18 mouse cellular contexts compared by ENCODE assay signal in genomic region chr12:83924332-83924731, GRCm38 (mm10). TPM values are rescaled to one million over a fixed set of nuclear protein-coding genes. Genes with fewer than 3 reads are reported as not detected.
DNase-seq lines count a peak whose midpoint lies in the region; ATAC-seq and TF ChIP-seq lines count a peak whose summit lies in the region.
"Had no signal": no experiment of that assay in that cellular context is flagged by ENCODE, and none has a peak within 500 bp of the region (broad histone marks: within the 10 kb centered on the region; RNA-seq: fewer than 3 reads in every experiment).

No protein-coding gene starts in this region.

- no peaks in the 10 kb centered on the region for H3K36me3 ChIP-seq in heart, embryonic 15.5 days
- no peaks in the 10 kb centered on the region for H3K36me3 ChIP-seq in liver, embryonic 11.5 days (ENCODE audit: control insufficient read depth, insufficient read depth, low read length)
- H3K36me3 ChIP-seq in small intestine, adult 2 months (ENCODE audit: control insufficient read depth, insufficient read depth, low read length), result no peaks in the 10 kb centered on the region
- H3K36me3 ChIP-seq: embryonic facial prominence, embryonic 13.5 days; limb, embryonic 15.5 days; neural tube, embryonic 15.5 days had no signal

- H3K9me3 ChIP-seq in heart, embryonic 15.5 days (replicated peaks), result no peaks in the 10 kb centered on the region
- H3K9me3 ChIP-seq in liver, embryonic 11.5 days (ENCODE audit: control insufficient read depth, low read length), result no peaks in the 10 kb centered on the region
- H3K9me3 ChIP-seq: embryonic facial prominence, embryonic 13.5 days; limb, embryonic 15.5 days; neural tube, embryonic 15.5 days had no signal

- no peak for ATAC-seq in heart, embryonic 15.5 days (replicated peaks; ENCODE audit: insufficient number of reproducible peaks, insufficient read depth, low FRiP score, low read depth)
- no peak for ATAC-seq in liver, embryonic 11.5 days (replicated peaks; ENCODE audit: low FRiP score)
- ATAC-seq: inflammation-experienced regulatory T-cells, adult 6 months had no signal

- H3K27me3 ChIP-seq in heart, embryonic 15.5 days, result no peaks in the 10 kb centered on the region
- no peaks in the 10 kb centered on the region for H3K27me3 ChIP-seq in liver, embryonic 11.5 days (replicated peaks; ENCODE audit: control insufficient read depth, insufficient read depth, low read length)
- H3K27me3 ChIP-seq in small intestine, adult 2 months (ENCODE audit: control insufficient read depth, insufficient read depth, low read length), result no peaks in the 10 kb centered on the region
- H3K27me3 ChIP-seq: embryonic facial prominence, embryonic 13.5 days; limb, embryonic 15.5 days; neural tube, embryonic 15.5 days had no signal

- no peak for TF ChIP-seq CTCF in small intestine, adult 2 months (IDR thresholded peaks at IDR 0.05; ENCODE audit: extremely low read depth, insufficient read length, insufficient replicate concordance, low read depth, low read length)

- H3K4me2 ChIP-seq in heart, embryonic 15.5 days, result no peak overlapping the region
- H3K4me2 ChIP-seq in liver, embryonic 11.5 days, result no peak overlapping the region
- H3K4me2 ChIP-seq: embryonic facial prominence, embryonic 13.5 days; limb, embryonic 15.5 days; neural tube, embryonic 15.5 days had no signal

- DNase-seq in embryo, embryonic 11 days, result peak; percentile 22
- DNase-seq in embryo, embryonic 10 days (ENCODE audit: low spot score), result no peak
- no peak for DNase-seq in heart, adult 8-10 months (ENCODE audit: low spot score)
- peak; percentile 28 for DNase-seq in liver, embryonic 11.5 days (ENCODE audit: low spot score)
- DNase-seq in liver, result no peak
- DNase-seq in cerebellum, postnatal 25 days, result no peak
- DNase-seq: cerebellum, adult 9-10 months; layer of hippocampus, adult 9-11 months; lung, postnatal 10 days; midbrain, embryonic 14.5 days; right cerebral cortex, adult 18-20 months had no signal

- H3K4me1 ChIP-seq in heart, embryonic 15.5 days (replicated peaks), result peaks cover 49% of the 10 kb centered on the region
- H3K4me1 ChIP-seq in liver, embryonic 11.5 days (replicated peaks; ENCODE audit: control insufficient read depth, insufficient read depth, low read length), result peaks cover 16% of the 10 kb centered on the region
- H3K4me1 ChIP-seq in small intestine, adult 2 months (ENCODE audit: control insufficient read depth, insufficient read depth, insufficient read length, low read length), result peaks cover 22% of the 10 kb centered on the region; the same call in 1 of the 2 replicates

- 37% methylated on average over 3 of the region's 3 CpGs for WGBS in heart, embryonic 15.5 days
- WGBS in liver, embryonic 11.5 days, result 51% methylated on average over 3 of the region's 3 CpGs
- WGBS in small intestine, adult 2 months, result 82% methylated on average over 3 of the region's 3 CpGs

- no peak for TF ChIP-seq POLR2A in small intestine, adult 2 months (IDR thresholded peaks at IDR 0.05; ENCODE audit: low read depth, low read length)

- H3K27ac ChIP-seq in heart, embryonic 15.5 days, result peak overlapping the region; percentile 4; the same call in 1 of the 2 replicates
- H3K27ac ChIP-seq in liver, embryonic 11.5 days (ENCODE audit: low read depth, low read length), result no peak overlapping the region
- peak overlapping the region; percentile 85 for H3K27ac ChIP-seq in small intestine, adult 2 months (ENCODE audit: insufficient read depth, low read depth, low read length)
- H3K27ac ChIP-seq: embryonic facial prominence, embryonic 13.5 days; limb, embryonic 15.5 days; neural tube, embryonic 15.5 days had no signal

- no peak overlapping the region for H3K9ac ChIP-seq in heart, embryonic 15.5 days
- H3K9ac ChIP-seq in liver, embryonic 11.5 days (ENCODE audit: low read depth, low read length), result no peak overlapping the region
- H3K9ac ChIP-seq: embryonic facial prominence, embryonic 13.5 days; limb, embryonic 15.5 days; neural tube, embryonic 15.5 days had no signal

- H3K4me3 ChIP-seq in heart, embryonic 15.5 days, result no peak overlapping the region
- no peak overlapping the region for H3K4me3 ChIP-seq in liver, embryonic 11.5 days (ENCODE audit: low read depth, low read length)
- no peak overlapping the region for H3K4me3 ChIP-seq in small intestine, adult 2 months (ENCODE audit: low read depth, low read length)
- H3K4me3 ChIP-seq: embryonic facial prominence, embryonic 13.5 days; limb, embryonic 15.5 days; myocyte; neural tube, embryonic 15.5 days had no signal

RNA-seq across cellular contexts. Expression of gene Numb, which starts 2.6 kb away (rescaled TPM):
- polyA plus RNA-seq in heart, embryonic 15.5 days (2015; fragmentation: Nextera tagmentation; extraction: Ambion mirVana), result 28.0 and 29.5 TPM in 2 replicates
- total RNA-seq in heart, adult 8-10 months (2022), result 10 to 100 TPM; 27.6 to 36.5 (median 29.3) TPM
- polyA plus RNA-seq in liver, embryonic 11.5 days (2014; fragmentation: Nextera tagmentation; extraction: Ambion mirVana), result 25.2 and 26.8 TPM in 2 replicates
- polyA plus RNA-seq in small intestine, adult 2 months (2012; rRNA removed), result 57.1 and 141 TPM in 2 replicates

RNA-seq across cellular contexts. Expression of gene Riox1, which starts 26.1 kb away (rescaled TPM):
- polyA plus RNA-seq in heart, embryonic 15.5 days (2015; fragmentation: Nextera tagmentation; extraction: Ambion mirVana), result 7.9 and 10.2 TPM in 2 replicates
- 1 to 10 TPM; 4.3 to 5.9 (median 4.7) TPM for total RNA-seq in heart, adult 8-10 months (2022)
- 24.7 and 25.2 TPM in 2 replicates for polyA plus RNA-seq in liver, embryonic 11.5 days (2014; fragmentation: Nextera tagmentation; extraction: Ambion mirVana)
- polyA plus RNA-seq in small intestine, adult 2 months (2012; rRNA removed), result 11.5 and 17.7 TPM in 2 replicates

Comparison
In these comparisons a context has a peak if more than half of its experiments do, and no peak if none do; other contexts are left out.
1. DNase-seq: peak in embryo, embryonic 11 days (single experiment) and liver, embryonic 11.5 days (single experiment); none in embryo, embryonic 10 days (single experiment), heart, adult 8-10 months (single experiment), liver (single experiment) and cerebellum, postnatal 25 days (0 of 2).